Mouse (Mus musculus) heart, adult 2 months (tissue): ENCODE results near the gene Larp1b. TPM values are rescaled to one million over a fixed set of nuclear protein-coding genes. Genes with fewer than 3 reads are reported as not detected.

ENCODE experiments used
- DNase-seq, 2 experiments: peaks; one replicate each; pipeline ENCODE4 v3.0.0; 2021
- H3K27ac ChIP-seq: fragments of 200-600 bp; 2 replicates; pipeline ENCODE4 v1.8.1; 2022
- H3K27me3 ChIP-seq: fragments of 200-500 bp; 2 replicates; pipeline ENCODE4 v1.6.1; 2012; ENCODE audit warnings: mild to moderate bottlenecking, low read length, inconsistent platforms, mixed read lengths; ENCODE audit not compliant: control insufficient read depth, insufficient read depth
- H3K36me3 ChIP-seq: fragments of 200-500 bp; 2 replicates; pipeline ENCODE4 v1.6.1; 2012; ENCODE audit warnings: low read length, inconsistent platforms; ENCODE audit not compliant: control insufficient read depth, insufficient read depth
- H3K4me1 ChIP-seq: fragments of 200-500 bp; 2 replicates; pipeline ENCODE4 v1.6.1; 2011; ENCODE audit warnings: low read length; ENCODE audit not compliant: control insufficient read depth, insufficient read depth
- H3K4me3 ChIP-seq: fragments of 200-600 bp; 2 replicates; pipeline ENCODE4 v1.8.1; 2022
- H3K79me2 ChIP-seq: fragments of 200-500 bp; replicated peaks from 2 replicates; pipeline ENCODE4 v1.6.1; 2012; ENCODE audit warnings: mild to moderate bottlenecking, inconsistent platforms, low read length, moderate library complexity, mixed read lengths; ENCODE audit not compliant: control insufficient read depth, insufficient read depth
- H3K9ac ChIP-seq: fragments of 200-500 bp; 2 replicates; pipeline ENCODE4 v1.6.1; 2012; ENCODE audit warnings: low read depth, mild to moderate bottlenecking, control low read depth, inconsistent platforms, low read length, mixed read lengths
- CTCF ChIP-seq: fragments of 200-600 bp; IDR thresholded peaks from 2 replicates; pipeline ENCODE4 v1.8.1; 2022; ENCODE audit warnings: antibody characterized with exemption, mild to moderate bottlenecking, moderate library complexity
- EP300 ChIP-seq: fragments of 200-500 bp; IDR thresholded peaks from 2 replicates; pipeline ENCODE4 v1.6.1; 2011; ENCODE audit warnings: low read depth, low read length, control low read depth; ENCODE audit not compliant: insufficient read depth
- POLR2A ChIP-seq: fragments of 200-500 bp; IDR thresholded peaks from 2 replicates; pipeline ENCODE4 v1.6.1; 2011; ENCODE audit warnings: mild to moderate bottlenecking, low read depth, low read length, control low read depth; ENCODE audit not compliant: insufficient read depth
- WGBS: fragments of 180-500 bp; shearing (Covaris S2); methylation state at CpG from one replicate; pipeline ENCODE4 v1.1.7; 2018; 5-methylcytosine and 5-hydroxymethylcytosine counted together
- intact Hi-C: fragments of 180-260 bp; cut with DNase I; formaldehyde crosslinking; loops from one replicate; pipeline ENCODE4 v1.15.1; 2025
- polyA plus RNA-seq: library from polyadenylated mRNA; depleted of rRNA; stranded (reverse); fragments of >200 nt; gene quantifications from 2 replicates; pipeline ENCODE4 v1.2.3, GENCODE M21; 2012
- total RNA-seq, 2 experiments: library from RNA; stranded (reverse); gene quantifications; 2 replicates each; pipeline ENCODE4 v1.2.3; 2021

Larp1b gene
- total and polyA plus RNA-seq, 3 experiments, result 16.2 to 66.9 (median 62.6) TPM

- H3K9ac ChIP-seq, result no peak overlapping the region
- no peaks in the 10 kb centered on the region for H3K4me1 ChIP-seq
- 34% methylated on average over 11 of the region's 11 CpGs for WGBS
- intact Hi-C loops, result loop anchor here (5.0 kb wide), 1 partner anchor 548 kb away; no protein-coding TSS in a partner anchor
- no peak for DNase-seq
- no peaks in the 10 kb centered on the region for H3K36me3 ChIP-seq
- H3K4me3 ChIP-seq, result no peak overlapping the region
- H3K27ac ChIP-seq, result no peak overlapping the region
- no peaks in the 10 kb centered on the region for H3K79me2 ChIP-seq
- no peaks in the 10 kb centered on the region for H3K27me3 ChIP-seq
- TF ChIP-seq EP300 (no peak), POLR2A (no peak), CTCF (no peak)
These were observed 94.2 kb downstream of the Larp1b start for GRCm38 (mm10) chr3:41043756-41044354.

GRCm38 (mm10) chr3:41047838-41048237 lies 98.2 kb downstream of the Larp1b start:
- Histone ChIP-seq H3K27me3 (no peaks in the 10 kb centered on the region), H3K36me3 (no peaks in the 10 kb centered on the region), H3K27ac (no peak overlapping the region), H3K4me3 (no peak overlapping the region), H3K4me1 (no peaks in the 10 kb centered on the region), H3K9ac (no peak overlapping the region), H3K79me2 (no peaks in the 10 kb centered on the region)
- WGBS, result 90% methylated on average over 6 of the region's 6 CpGs
- intact Hi-C loops, result no loop called here
- DNase-seq, result no peak
- no peak for TF ChIP-seq CTCF
- TF ChIP-seq EP300, result no peak
- TF ChIP-seq POLR2A, result no peak

GRCm38 (mm10) chr3:41053334-41053733 lies 103.7 kb downstream of the Larp1b start:
- no peak overlapping the region for H3K9ac ChIP-seq
- DNase-seq, result no peak
- H3K36me3 ChIP-seq, result no peaks in the 10 kb centered on the region
- H3K27me3 ChIP-seq, result no peaks in the 10 kb centered on the region
- no peak for TF ChIP-seq CTCF
- no peak for TF ChIP-seq EP300
- TF ChIP-seq POLR2A, result no peak
- 66% methylated on average over 3 of the region's 3 CpGs for WGBS
- no peak overlapping the region for H3K27ac ChIP-seq
- intact Hi-C loops, result no loop called here
- H3K79me2 ChIP-seq, result no peaks in the 10 kb centered on the region
- no peaks in the 10 kb centered on the region for H3K4me1 ChIP-seq
- no peak overlapping the region for H3K4me3 ChIP-seq

- Histone ChIP-seq H3K27ac (no peak overlapping the region), H3K9ac (no peak overlapping the region), H3K79me2 (no peaks in the 10 kb centered on the region), H3K4me1 (no peaks in the 10 kb centered on the region), H3K36me3 (no peaks in the 10 kb centered on the region), H3K4me3 (no peak overlapping the region), H3K27me3 (no peaks in the 10 kb centered on the region)
- intact Hi-C loops, result no loop called here
- TF ChIP-seq CTCF (no peak), POLR2A (no peak), EP300 (no peak)
- DNase-seq, result no peak
- 53% methylated on average over 2 of the region's 2 CpGs for WGBS
These were observed 108.8 kb downstream of the Larp1b start for GRCm38 (mm10) chr3:41058395-41058794.

- Histone ChIP-seq H3K9ac (no peak overlapping the region), H3K27me3 (no peaks in the 10 kb centered on the region), H3K4me3 (no peak overlapping the region), H3K27ac (no peak overlapping the region), H3K4me1 (no peaks in the 10 kb centered on the region), H3K79me2 (no peaks in the 10 kb centered on the region), H3K36me3 (no peaks in the 10 kb centered on the region)
- 91% methylated on average over 3 of the region's 3 CpGs for WGBS
- intact Hi-C loops, result no loop called here
- TF ChIP-seq CTCF, result no peak
- no peak for TF ChIP-seq EP300
- TF ChIP-seq POLR2A, result no peak
- DNase-seq, result no peak
These were observed 109.6 kb downstream of the Larp1b start for GRCm38 (mm10) chr3:41059249-41059648.

- Histone ChIP-seq H3K79me2 (no peaks in the 10 kb centered on the region), H3K9ac (no peak overlapping the region), H3K4me1 (no peaks in the 10 kb centered on the region), H3K27ac (no peak overlapping the region), H3K36me3 (no peaks in the 10 kb centered on the region), H3K27me3 (no peaks in the 10 kb centered on the region), H3K4me3 (no peak overlapping the region)
- intact Hi-C loops, result no loop called here
- TF ChIP-seq EP300 (no peak), CTCF (no peak), POLR2A (no peak)
- DNase-seq, result no peak
- 69% methylated on average over 3 of the region's 3 CpGs for WGBS
These were observed 112.4 kb downstream of the Larp1b start for GRCm38 (mm10) chr3:41061831-41062565.
